Mouse (Mus musculus) heart, postnatal 25 days (tissue): Measurements from ENCODE around the gene Srgn. TPM values are rescaled to one million over a fixed set of nuclear protein-coding genes. Genes with fewer than 3 reads are reported as not detected.
A peak's percentile ranks its signal among the peaks of the same experiment; 100 is the strongest.

Source experiments
- DNase-seq: peaks from one replicate; pipeline ENCODE4 v3.0.0; 2022; ENCODE audit warnings: low spot score
- intact Hi-C: fragments of 180-260 bp; cut with DNase I; formaldehyde crosslinking; loops from one replicate; pipeline ENCODE4 v1.15.1; 2025
- total RNA-seq, 2 experiments: library from RNA; stranded (reverse); gene quantifications; 2 replicates each; pipeline ENCODE4 v1.2.3; 2021

The Srgn gene
- 10 to 100 TPM; 40.2 to 45.4 TPM for total RNA-seq

GRCm38 (mm10) chr10:62527351-62527750 is at the start of gene Srgn:
TSS of gene Srgn (minus strand) at chr10:62527451.
- DNase-seq = no peak
- intact Hi-C loops = no loop called here

GRCm38 (mm10) chr10:62575001-62575400 is 47.8 kb upstream of the Srgn start:
- no peak for DNase-seq
- intact Hi-C loops = no loop called here

- intact Hi-C loops = no loop called here
- DNase-seq = no peak
These were observed 43.0 kb upstream of the Srgn start for GRCm38 (mm10) chr10:62570126-62570871.

- intact Hi-C loops = no loop called here
- no peak for DNase-seq
These were observed 41.6 kb upstream of the Srgn start for GRCm38 (mm10) chr10:62568861-62569260.

- intact Hi-C loops = no loop called here
- no peak for DNase-seq
These were observed 30.5 kb upstream of the Srgn start for GRCm38 (mm10) chr10:62557736-62558135.

GRCm38 (mm10) chr10:62556558-62556901 is 29.3 kb upstream of the Srgn start:
- DNase-seq = no peak
- intact Hi-C loops = no loop called here

GRCm38 (mm10) chr10:62555705-62556557 is 28.7 kb upstream of the Srgn start:
- no peak for DNase-seq
- intact Hi-C loops = no loop called here

- no peak for DNase-seq
- intact Hi-C loops = no loop called here
These were observed 26.4 kb upstream of the Srgn start for GRCm38 (mm10) chr10:62553611-62554091.

GRCm38 (mm10) chr10:62550787-62551300 is 23.6 kb upstream of the Srgn start:
- intact Hi-C loops = no loop called here
- DNase-seq = no peak

GRCm38 (mm10) chr10:62549523-62550166 is 22.4 kb upstream of the Srgn start:
- intact Hi-C loops = loop anchor here (1.0 to 2.0 kb wide), 2 partner anchors 19 to 49 kb away; no protein-coding TSS in a partner anchor
- peak; percentile 28 for DNase-seq

- intact Hi-C loops = no loop called here
- DNase-seq = no peak
These were observed 19.2 kb upstream of the Srgn start for GRCm38 (mm10) chr10:62546441-62546840.

GRCm38 (mm10) chr10:62545759-62546158 is 18.5 kb upstream of the Srgn start:
- intact Hi-C loops = no loop called here
- no peak for DNase-seq

GRCm38 (mm10) chr10:62544316-62544715 is 17.1 kb upstream of the Srgn start:
- intact Hi-C loops = no loop called here
- no peak for DNase-seq

GRCm38 (mm10) chr10:62543399-62543808 is 16.2 kb upstream of the Srgn start:
- peak; percentile 28 for DNase-seq
- intact Hi-C loops = no loop called here

- DNase-seq = no peak
- intact Hi-C loops = no loop called here
These were observed 15.7 kb upstream of the Srgn start for GRCm38 (mm10) chr10:62542928-62543327.

GRCm38 (mm10) chr10:62542507-62542906 is 15.3 kb upstream of the Srgn start:
- no peak for DNase-seq
- intact Hi-C loops = no loop called here

GRCm38 (mm10) chr10:62541499-62541898 is 14.2 kb upstream of the Srgn start:
- intact Hi-C loops = no loop called here
- DNase-seq = no peak

- no peak for DNase-seq
- intact Hi-C loops = no loop called here
These were observed 13.5 kb upstream of the Srgn start for GRCm38 (mm10) chr10:62540800-62541199.

- intact Hi-C loops = no loop called here
These were observed 7.3 kb upstream of the Srgn start for GRCm38 (mm10) chr10:62534509-62534908.

GRCm38 (mm10) chr10:62532832-62533231 is 5.6 kb upstream of the Srgn start:
- intact Hi-C loops = no loop called here
- DNase-seq = no peak

More at GRCm38 (mm10) chr10:62534509-62534908, 7.3 kb upstream of the Srgn start:
- no peak for DNase-seq
